Mouse (Mus musculus) neural tube, embryonic 11.5 days (tissue): Measurements from ENCODE around the gene Ero1l. TPM values are rescaled to one million over a fixed set of nuclear protein-coding genes. Genes with fewer than 3 reads are reported as not detected.

ENCODE experiments used
- ATAC-seq: fragments of 200-750 bp; cut with Nextera tagmentation; 2 replicates; pipeline ENCODE4 v1.8.0; 2017; ENCODE audit warnings: moderate number of reproducible peaks, mild to moderate bottlenecking, moderate TSS enrichment, moderate library complexity; ENCODE audit not compliant: insufficient read depth, low FRiP score, low TSS enrichment
- DNase-seq: peaks from one replicate; pipeline ENCODE4 v3.0.0-alpha.2; 2015; ENCODE audit warnings: low spot score
- H3K27ac ChIP-seq: fragments of 300-500 bp; sonication (generic); 2 replicates; pipeline ENCODE4 v1.5.1; 2014; ENCODE audit warnings: low read depth, mild to moderate bottlenecking, low read length
- H3K27me3 ChIP-seq: fragments of 300-500 bp; sonication (generic); 2 replicates; pipeline ENCODE4 v1.6.1; 2014; ENCODE audit warnings: mild to moderate bottlenecking, low read length, mixed read lengths; ENCODE audit not compliant: control insufficient read depth, insufficient read depth
- H3K36me3 ChIP-seq: fragments of 300-500 bp; sonication (generic); 2 replicates; pipeline ENCODE4 v1.6.1; 2014; ENCODE audit warnings: mild to moderate bottlenecking, low read length, moderate library complexity, mixed read lengths; ENCODE audit not compliant: control insufficient read depth, insufficient read depth
- H3K4me1 ChIP-seq: fragments of 300-500 bp; sonication (generic); 2 replicates; pipeline ENCODE4 v1.6.1; 2014; ENCODE audit warnings: low read length, mixed read lengths; ENCODE audit not compliant: control insufficient read depth, insufficient read depth
- H3K4me2 ChIP-seq: fragments of 300-500 bp; sonication (generic); 2 replicates; pipeline ENCODE4 v1.6.1; 2014; ENCODE audit warnings: low read depth, mild to moderate bottlenecking, moderate library complexity
- H3K4me3 ChIP-seq: fragments of 300-500 bp; sonication (generic); 2 replicates; pipeline ENCODE4 v1.5.1; 2014; ENCODE audit warnings: low read depth, low read length
- H3K9ac ChIP-seq: fragments of 300-500 bp; sonication (generic); 2 replicates; pipeline ENCODE4 v1.6.1; 2014; ENCODE audit warnings: mild to moderate bottlenecking, low read length
- H3K9me3 ChIP-seq: fragments of 300-500 bp; sonication (generic); 2 replicates; pipeline ENCODE4 v1.6.1; 2016; ENCODE audit warnings: low read length; ENCODE audit not compliant: control insufficient read depth
- WGBS: fragments of 180-500 bp; shearing (Covaris S2); extraction: QIAGEN DNeasy Blood & Tissue Kit; methylation state at CpG from one replicate; pipeline ENCODE4 v1.1.7; 2014; 5-methylcytosine and 5-hydroxymethylcytosine counted together
- polyA plus RNA-seq: library from polyadenylated mRNA; unstranded; fragments of >200 nt; fragmentation: Nextera tagmentation; extraction: Ambion mirVana; gene quantifications from 2 replicates; pipeline ENCODE4 v1.2.1, GENCODE M21; 2014

Gene Ero1l
- polyA plus RNA-seq, 1 experiment from 2014 or later = 34.5 TPM

DNA sequence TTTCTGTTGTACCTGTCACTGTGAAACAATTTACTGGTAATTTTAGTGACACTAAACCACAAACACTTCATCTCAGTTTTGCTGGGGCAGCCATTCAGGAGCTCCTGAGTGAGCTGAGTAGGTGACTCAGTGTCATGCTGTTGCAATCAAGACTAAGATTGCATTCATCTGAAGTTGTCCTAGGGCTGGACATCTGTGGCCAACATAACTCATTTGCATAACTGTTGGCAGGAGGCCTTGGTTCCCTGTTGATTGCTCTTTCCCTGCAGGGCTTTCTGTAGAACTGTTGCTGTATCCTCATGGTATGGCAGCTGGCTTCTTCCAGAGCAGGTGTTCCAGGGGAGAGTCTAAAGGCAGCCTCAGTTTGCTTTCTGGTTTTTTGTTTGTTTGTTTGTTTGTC, 6.9 kb upstream of the Ero1l start:
- Histone ChIP-seq H3K36me3 (no peaks in the 10 kb centered on the region), H3K9ac (no peak overlapping the region), H3K4me2 (no peak overlapping the region), H3K27me3 (no peaks in the 10 kb centered on the region), H3K9me3 (no peaks in the 10 kb centered on the region), H3K4me3 (no peak overlapping the region), H3K4me1 (no peaks in the 10 kb centered on the region), H3K27ac (no peak overlapping the region)
- DNase-seq = no peak
- ATAC-seq = no peak

DNA sequence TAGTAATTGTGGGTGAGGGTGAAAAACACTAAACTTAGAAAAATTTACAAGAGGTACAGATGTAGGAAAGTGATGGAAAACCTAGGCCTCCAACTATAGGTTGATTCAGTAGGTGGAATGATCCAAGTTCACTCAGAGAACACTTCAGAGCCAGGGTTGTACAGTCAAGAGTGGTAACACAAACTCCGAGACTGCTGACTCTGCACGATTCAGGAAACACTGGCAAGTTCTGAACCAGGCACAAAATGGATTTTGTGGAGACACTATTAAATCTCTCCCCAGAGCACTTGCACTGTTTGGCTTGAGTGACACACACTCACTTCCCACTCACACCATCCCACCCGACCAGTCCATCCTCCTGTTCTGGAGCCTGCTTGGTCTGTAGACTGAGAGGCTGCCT, 4.7 kb upstream of the Ero1l start:
- Histone ChIP-seq H3K36me3 (no peaks in the 10 kb centered on the region), H3K27ac (no peak overlapping the region), H3K9ac (no peak overlapping the region), H3K4me3 (no peak overlapping the region), H3K4me1 (no peaks in the 10 kb centered on the region), H3K9me3 (no peaks in the 10 kb centered on the region), H3K4me2 (no peak overlapping the region), H3K27me3 (no peaks in the 10 kb centered on the region)
- 90% methylated on average over 3 of the region's 3 CpGs for WGBS
- no peak for ATAC-seq
- DNase-seq = no peak

DNA sequence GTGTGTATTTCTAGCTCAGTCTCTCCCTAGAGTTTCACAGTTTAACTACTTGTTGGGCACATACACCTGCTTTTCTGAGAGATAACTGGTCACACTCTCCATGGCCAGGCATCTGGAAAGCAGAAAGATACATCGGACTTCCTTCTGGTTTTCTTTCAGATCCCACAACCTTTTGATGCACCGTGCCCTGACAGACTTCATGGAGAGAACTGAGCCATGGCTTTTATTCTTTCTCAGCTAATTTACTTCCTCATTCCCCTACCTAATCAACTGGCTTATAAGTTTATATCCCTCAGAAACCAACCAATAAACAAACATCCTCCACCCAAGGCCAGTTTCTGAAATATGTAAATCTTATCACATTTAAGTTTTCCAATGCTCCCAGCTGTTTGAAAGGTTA, 3.9 kb upstream of the Ero1l start:
- WGBS = 87% methylated on average over 2 of the region's 2 CpGs
- DNase-seq = no peak
- Histone ChIP-seq H3K36me3 (no peaks in the 10 kb centered on the region), H3K9me3 (no peaks in the 10 kb centered on the region), H3K27ac (no peak overlapping the region), H3K4me1 (peaks cover under 1% of the 10 kb centered on the region), H3K27me3 (no peaks in the 10 kb centered on the region), H3K9ac (no peak overlapping the region), H3K4me3 (no peak overlapping the region), H3K4me2 (no peak overlapping the region)
- ATAC-seq = no peak

DNA sequence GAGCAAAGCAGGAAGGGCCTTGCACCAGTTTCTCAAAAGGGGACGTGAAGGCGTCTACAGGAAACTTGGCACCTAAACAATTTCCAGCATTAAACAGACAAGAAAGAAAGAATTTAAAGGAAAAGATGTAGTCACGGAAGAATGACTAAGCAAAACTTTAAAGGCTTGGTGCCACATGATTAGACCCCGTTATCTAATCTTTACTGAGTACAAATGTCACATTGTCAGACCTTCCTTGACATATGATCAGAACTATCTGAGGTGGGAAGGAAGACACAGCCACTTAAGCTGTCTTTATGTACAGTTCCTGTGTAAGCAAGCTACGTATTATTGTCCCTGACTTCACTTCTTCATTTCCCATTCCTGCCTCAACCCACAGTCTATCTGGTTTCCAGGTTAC, 3.1 kb upstream of the Ero1l start:
- Histone ChIP-seq H3K9me3 (no peaks in the 10 kb centered on the region), H3K4me1 (peaks cover 5% of the 10 kb centered on the region), H3K4me2 (no peak overlapping the region), H3K9ac (no peak overlapping the region), H3K4me3 (no peak overlapping the region), H3K27me3 (no peaks in the 10 kb centered on the region), H3K27ac (no peak overlapping the region), H3K36me3 (no peaks in the 10 kb centered on the region)
- WGBS = 83% methylated on average over 5 of the region's 5 CpGs
- ATAC-seq = no peak
- DNase-seq = no peak

DNA sequence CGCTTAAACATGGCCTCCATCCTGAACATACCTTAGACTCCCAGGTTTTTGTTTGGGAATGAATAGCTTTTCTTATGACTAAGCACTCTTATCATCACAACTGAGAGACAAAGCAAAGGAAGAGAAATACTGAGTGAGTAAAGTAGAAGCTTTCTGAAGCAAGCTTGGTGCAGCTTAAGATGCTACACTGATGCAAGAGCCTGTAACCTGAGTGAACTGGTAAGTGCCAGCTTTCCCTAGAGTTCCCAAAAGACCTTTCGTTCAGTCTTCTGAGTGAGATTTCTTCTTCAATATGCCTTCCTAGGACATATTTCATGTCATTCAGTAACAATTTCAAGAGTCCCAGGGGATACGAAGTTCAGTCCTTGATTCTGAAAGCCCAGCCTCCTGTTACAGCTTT, 2.5 kb upstream of the Ero1l start:
- H3K4me2 ChIP-seq = no peak overlapping the region
- H3K4me3 ChIP-seq = no peak overlapping the region
- ATAC-seq (no peak), DNase-seq (no peak)
- H3K9ac ChIP-seq = no peak overlapping the region
- H3K27me3 ChIP-seq = no peaks in the 10 kb centered on the region
- no peaks in the 10 kb centered on the region for H3K36me3 ChIP-seq
- H3K4me1 ChIP-seq = peaks cover 5% of the 10 kb centered on the region
- H3K27ac ChIP-seq = no peak overlapping the region
- WGBS = 87% methylated on average over 3 of the region's 3 CpGs
- H3K9me3 ChIP-seq = no peaks in the 10 kb centered on the region

DNA sequence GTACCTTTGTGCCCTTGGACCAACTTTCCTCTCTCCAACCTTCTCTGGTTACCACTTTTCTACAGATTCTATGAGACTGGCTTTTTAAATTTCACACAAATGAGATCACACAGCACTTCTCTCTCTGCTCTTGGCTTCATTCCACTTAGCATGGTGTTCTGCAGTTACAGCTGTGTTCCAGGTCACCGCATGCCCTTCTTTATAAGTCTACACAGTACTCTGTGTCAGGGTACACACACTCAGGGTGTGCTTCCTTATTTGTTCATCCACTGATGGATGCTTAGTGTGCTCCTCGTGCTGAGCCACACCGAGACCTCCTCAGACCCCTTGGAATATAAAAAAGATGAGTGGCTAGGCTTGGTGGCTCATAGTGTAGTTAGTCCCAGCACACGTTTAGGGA, 1.5 kb upstream of the Ero1l start:
- no peak overlapping the region for H3K27ac ChIP-seq
- no peak overlapping the region for H3K4me2 ChIP-seq
- no peaks in the 10 kb centered on the region for H3K27me3 ChIP-seq
- H3K4me3 ChIP-seq = no peak overlapping the region
- no peaks in the 10 kb centered on the region for H3K9me3 ChIP-seq
- no peak overlapping the region for H3K9ac ChIP-seq
- ATAC-seq (no peak), DNase-seq (no peak)
- H3K36me3 ChIP-seq = no peaks in the 10 kb centered on the region
- 80% methylated on average over 4 of the region's 4 CpGs for WGBS
- peaks cover 5% of the 10 kb centered on the region for H3K4me1 ChIP-seq

DNA sequence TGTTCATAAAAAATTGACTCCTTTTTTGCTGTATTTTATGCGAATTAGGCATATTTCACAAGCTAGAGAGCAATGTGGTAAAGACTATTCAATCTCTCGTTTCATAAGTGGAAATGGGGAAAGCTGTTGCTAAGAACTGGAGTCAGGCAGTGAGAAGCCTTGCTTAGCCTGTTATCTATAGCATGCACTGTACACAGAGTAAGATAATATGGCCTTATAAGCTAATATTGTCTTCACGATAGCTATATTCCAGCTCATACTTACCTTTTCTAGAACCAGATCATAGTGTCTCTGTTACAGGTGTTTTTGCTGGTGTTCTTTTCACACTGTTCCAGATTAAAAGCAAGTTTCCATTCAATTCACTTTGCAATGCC, 653 bp upstream of the Ero1l start:
- WGBS = 72% methylated on average over 3 of the region's 3 CpGs
- Histone ChIP-seq H3K9ac (no peak overlapping the region), H3K36me3 (no peaks in the 10 kb centered on the region), H3K27me3 (no peaks in the 10 kb centered on the region), H3K27ac (no peak overlapping the region), H3K4me3 (no peak overlapping the region), H3K4me1 (peaks cover 5% of the 10 kb centered on the region), H3K9me3 (no peaks in the 10 kb centered on the region), H3K4me2 (no peak overlapping the region; the same call in 1 of the 2 replicates)
- DNase-seq (no peak), ATAC-seq (no peak)

DNA sequence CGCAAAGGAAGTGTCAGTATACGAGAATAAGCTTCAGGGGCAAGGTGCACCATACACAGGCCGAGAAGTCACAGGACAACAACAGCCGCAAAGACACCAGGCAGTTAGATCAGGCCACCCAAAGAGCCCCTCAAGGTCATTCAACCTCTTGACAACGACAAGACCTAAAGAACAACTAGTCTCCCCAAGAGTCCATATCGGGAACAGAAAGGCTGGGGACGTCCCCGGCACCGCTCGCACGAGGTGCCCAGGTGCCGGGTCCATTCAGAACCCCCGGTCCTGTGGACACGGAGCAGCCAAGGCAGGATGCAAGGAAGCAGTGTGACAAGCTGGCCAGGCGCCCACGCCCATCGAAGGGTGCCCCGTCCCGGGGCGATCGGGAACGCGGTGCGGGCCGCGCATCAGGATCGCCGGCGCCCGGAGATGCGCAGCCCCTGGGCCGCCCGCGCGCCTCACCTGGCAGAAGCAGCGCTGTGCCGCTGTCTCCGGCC, 605 bp downstream of the Ero1l start:
- WGBS = under 1% methylated on average over 38 of the region's 38 CpGs
- no peak for DNase-seq

DNA sequence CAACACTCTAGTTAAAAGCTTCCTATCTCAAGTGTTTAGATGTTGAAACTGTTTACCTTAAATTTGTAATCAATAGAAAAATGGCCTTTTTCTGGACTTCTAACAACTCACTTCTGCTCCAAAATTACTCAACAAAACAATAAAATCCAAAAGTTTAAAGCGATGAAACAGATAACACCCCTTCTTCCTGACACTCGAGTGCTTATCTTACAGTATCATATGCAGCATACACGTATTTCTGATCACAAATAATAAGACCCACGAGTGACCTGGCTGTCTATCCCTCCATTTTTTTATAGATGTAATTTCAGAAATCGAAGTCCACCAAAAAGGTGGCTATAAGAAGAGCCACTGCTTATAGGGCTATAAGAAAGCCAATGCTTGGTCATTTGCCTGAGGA, 1.6 kb downstream of the Ero1l start:
- Histone ChIP-seq H3K36me3 (no peaks in the 10 kb centered on the region), H3K4me2 (peak overlapping the region; percentile 79), H3K4me3 (peak overlapping the region; percentile 87; the same call in 1 of the 2 replicates), H3K27ac (no peak overlapping the region), H3K4me1 (peaks cover 5% of the 10 kb centered on the region), H3K9ac (no peak overlapping the region), H3K9me3 (no peaks in the 10 kb centered on the region), H3K27me3 (no peaks in the 10 kb centered on the region)
- ATAC-seq (no peak), DNase-seq (no peak)
- WGBS = 83% methylated on average over 5 of the region's 5 CpGs

More for the DNA sequence above, 605 bp downstream of the Ero1l start:
- H3K4me3 ChIP-seq = peak overlapping the region; percentile 87
- peaks cover 5% of the 10 kb centered on the region for H3K4me1 ChIP-seq
- H3K27ac ChIP-seq = peak overlapping the region; percentile 63
- no peaks in the 10 kb centered on the region for H3K9me3 ChIP-seq
- no peak; the same call in 1 of the 2 replicates for ATAC-seq
- no peaks in the 10 kb centered on the region for H3K36me3 ChIP-seq
- H3K9ac ChIP-seq = peak overlapping the region; percentile 92
- H3K27me3 ChIP-seq = no peaks in the 10 kb centered on the region
- H3K4me2 ChIP-seq = peak overlapping the region; percentile 79
